Mouse (Mus musculus) fat pad, adult 2 months (tissue): ENCODE results near the gene Arl4d.
"Not testable (repeated sequence)": the region's sequence is repeated elsewhere in the genome, so short reads cannot be mapped to it uniquely, and the experiment has no call there.

Source experiments
- DNase-seq: peaks from one replicate; pipeline ENCODE4 v3.0.0-alpha.2; 2011; ENCODE audit warnings: low read depth, low spot score; ENCODE audit errors: extremely low read depth

Arl4d gene

GRCm38 (mm10) chr11:101645411-101646282, 19.7 kb upstream of the Arl4d start:
- not testable (repeated sequence) for DNase-seq

GRCm38 (mm10) chr11:101646283-101646794, 19.0 kb upstream of the Arl4d start:
- DNase-seq: not testable (repeated sequence)

DNA sequence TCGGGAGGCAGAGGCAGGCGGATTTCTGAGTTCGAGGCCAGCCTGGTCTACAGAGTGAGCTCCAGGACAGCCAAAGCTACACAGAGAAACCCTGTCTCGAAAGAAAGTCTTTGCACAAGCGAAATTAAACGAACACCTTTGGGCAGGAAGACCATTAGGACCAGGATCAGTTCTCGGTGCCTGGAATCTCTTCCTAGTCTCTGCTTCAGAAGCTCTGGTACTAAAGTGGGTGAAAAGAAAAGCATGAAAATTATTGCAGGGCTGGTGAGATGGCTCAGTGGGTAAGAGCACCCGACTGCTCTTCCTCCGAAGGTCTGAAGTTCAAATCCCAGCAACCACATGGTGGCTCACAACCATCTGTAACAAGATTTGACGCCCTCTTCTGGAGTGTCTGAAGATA, 18.2 kb upstream of the Arl4d start:
- DNase-seq: not testable (repeated sequence)

DNA sequence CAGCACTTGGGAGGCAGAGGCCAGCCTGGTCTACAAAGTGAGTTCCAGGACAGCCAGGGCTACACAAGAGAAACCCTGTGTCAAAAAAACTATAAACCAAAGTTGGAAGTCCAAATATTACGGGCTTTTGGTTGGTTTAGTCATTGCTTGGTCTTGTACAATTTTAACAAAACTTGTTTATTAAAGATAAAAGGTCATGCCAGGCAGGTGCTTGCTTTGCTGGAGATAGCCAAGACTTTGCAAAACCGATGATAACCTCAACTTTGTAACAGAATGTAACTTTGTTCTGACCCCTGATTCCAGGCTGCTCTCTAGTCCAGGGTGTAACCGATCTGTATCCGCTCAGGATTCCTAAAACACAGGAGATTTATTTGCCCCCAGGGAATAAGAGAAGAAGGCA, 9.0 kb upstream of the Arl4d start:
- no peak for DNase-seq

GRCm38 (mm10) chr11:101657528-101657885, 7.8 kb upstream of the Arl4d start:
- no peak for DNase-seq

- peak; percentile 76 for DNase-seq
These were observed 7.2 kb upstream of the Arl4d start for GRCm38 (mm10) chr11:101657886-101658750.

GRCm38 (mm10) chr11:101658751-101659558, 6.4 kb upstream of the Arl4d start:
- DNase-seq: no peak

DNA sequence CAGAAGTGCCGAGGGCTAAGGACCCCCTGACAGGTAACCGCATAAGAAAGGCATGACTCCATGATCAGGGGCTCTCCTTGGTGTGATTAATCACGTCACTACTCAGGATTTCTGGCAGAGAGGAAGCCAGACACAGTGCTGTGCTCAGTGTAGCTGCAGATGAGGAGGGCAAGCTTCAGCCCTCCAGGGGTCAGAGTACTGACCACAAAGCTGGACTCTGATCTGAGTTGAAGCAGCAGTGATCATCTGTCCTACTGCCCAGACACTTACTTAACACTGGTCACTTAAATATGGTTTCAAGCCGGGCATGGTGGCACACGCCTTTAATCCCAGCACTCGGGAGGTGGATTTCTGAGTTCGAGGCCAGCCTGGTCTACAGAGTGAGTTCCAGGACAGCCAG, 4.2 kb upstream of the Arl4d start:
- no peak for DNase-seq

DNA sequence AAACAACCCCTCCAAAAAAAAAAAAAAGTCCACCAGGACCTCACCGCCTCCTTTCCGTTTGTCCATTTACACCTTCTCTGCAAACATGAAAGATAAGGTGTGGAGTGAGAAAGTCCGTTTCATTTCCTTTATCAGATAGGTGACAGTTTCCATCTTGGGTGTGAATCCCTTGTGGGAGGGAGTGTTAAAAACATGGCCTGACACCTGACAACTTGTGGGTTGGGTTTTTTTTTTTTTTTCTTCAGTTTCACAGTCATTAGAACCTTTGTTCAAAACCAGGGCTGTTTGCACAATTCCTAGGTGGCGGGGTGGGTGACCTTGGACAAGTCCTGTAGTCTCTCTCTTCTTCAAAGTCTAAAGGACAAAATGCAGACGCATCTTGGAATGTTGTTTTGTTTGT, 3.6 kb upstream of the Arl4d start:
- DNase-seq: no peak

DNA sequence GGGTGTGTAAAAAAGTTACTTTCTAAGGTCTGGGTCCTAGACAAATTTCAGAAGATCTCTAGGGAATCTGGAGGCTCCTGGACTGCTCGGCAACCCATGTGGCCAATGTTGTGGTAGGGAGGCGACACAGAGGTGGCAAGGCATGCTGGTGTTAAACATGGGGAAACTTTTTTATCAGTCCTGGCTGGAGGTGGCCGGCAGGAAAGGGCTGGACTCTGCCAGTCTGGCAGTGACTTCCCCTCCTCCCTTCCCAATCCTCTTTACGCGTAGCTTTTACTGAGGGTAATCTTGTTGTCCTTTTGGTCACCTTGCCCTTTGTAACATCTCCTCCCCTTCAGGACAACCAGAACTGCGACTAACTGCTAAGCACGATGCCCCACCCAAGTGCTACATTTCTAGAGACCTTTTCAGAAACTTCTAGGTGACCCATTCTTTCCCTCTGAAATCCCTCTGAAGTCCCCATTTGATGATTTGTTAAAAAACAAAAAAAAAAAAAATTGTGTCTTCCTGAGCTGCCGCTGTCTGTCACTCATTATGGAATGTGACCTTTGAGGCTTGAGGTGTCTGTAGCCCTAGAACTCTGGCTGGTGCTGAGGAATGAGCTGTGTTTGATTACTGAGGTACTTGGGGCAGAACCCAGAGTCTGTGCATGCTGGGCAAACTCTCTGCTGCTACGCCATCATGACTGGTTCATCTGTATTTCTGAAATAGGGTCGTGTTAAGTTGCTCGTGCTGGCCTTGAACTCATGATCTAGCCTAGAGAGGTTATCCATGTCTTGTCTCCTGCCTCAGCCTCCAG, 1.9 kb upstream of the Arl4d start:
- DNase-seq: no peak

- no peak for DNase-seq
These were observed 273 bp downstream of the Arl4d start for GRCm38 (mm10) chr11:101665636-101665992.

DNA sequence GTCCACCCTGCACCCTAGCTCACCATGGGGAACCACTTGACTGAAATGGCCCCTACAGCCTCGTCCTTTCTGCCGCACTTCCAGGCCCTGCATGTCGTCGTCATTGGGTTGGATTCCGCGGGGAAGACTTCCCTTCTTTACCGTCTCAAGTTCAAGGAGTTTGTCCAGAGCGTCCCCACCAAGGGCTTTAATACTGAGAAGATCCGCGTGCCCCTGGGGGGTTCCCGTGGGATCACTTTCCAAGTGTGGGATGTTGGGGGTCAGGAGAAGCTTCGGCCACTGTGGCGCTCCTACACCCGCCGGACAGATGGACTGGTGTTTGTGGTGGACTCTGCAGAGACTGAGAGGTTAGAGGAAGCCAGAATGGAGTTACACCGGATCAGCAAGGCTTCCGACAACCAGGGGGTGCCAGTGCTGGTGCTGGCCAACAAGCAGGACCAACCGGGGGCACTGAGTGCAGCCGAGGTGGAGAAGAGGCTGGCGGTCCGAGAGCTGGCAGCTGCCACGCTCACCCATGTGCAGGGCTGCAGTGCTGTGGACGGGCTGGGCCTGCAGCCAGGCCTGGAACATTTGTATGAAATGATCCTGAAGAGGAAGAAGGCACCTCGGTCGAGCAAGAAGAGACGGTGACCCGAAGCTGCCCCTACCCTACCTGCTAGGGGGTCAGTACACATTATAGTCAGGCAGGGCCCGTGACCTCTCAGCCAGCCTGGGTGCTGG, 1.4 kb downstream of the Arl4d start:
- DNase-seq: no peak

DNA sequence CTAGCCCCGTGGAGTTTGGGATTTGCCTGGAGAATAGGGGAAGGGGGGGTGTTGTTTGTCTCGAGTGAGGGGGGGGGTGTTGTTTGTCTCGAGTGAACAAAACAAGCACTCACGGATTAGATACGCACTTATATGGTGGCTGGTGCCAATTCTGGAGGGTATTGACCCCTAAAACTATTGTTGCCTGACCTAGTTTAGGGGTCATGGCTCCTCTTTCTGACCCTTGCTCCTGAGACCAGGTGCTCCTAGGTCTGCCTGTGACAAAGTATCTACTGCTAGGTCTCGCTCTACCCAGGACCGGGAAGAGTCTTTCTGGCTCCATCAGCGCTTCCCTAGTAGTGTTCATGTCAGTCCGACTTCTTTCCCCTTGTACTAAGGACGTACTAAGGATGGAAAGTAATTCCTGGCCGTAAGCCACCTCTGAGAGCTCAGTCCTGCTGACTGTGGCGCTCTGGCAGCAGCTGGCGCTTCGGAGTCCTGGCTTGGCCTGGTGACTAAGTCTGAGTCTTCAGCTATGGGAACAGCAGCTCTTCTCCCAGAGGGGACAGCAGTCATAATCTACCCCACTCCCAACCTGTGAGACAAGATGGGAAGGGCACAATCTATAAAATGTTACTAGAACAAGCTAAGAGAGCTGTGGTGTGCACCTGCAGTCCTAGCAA, 2.7 kb downstream of the Arl4d start:
- no peak for DNase-seq

DNA sequence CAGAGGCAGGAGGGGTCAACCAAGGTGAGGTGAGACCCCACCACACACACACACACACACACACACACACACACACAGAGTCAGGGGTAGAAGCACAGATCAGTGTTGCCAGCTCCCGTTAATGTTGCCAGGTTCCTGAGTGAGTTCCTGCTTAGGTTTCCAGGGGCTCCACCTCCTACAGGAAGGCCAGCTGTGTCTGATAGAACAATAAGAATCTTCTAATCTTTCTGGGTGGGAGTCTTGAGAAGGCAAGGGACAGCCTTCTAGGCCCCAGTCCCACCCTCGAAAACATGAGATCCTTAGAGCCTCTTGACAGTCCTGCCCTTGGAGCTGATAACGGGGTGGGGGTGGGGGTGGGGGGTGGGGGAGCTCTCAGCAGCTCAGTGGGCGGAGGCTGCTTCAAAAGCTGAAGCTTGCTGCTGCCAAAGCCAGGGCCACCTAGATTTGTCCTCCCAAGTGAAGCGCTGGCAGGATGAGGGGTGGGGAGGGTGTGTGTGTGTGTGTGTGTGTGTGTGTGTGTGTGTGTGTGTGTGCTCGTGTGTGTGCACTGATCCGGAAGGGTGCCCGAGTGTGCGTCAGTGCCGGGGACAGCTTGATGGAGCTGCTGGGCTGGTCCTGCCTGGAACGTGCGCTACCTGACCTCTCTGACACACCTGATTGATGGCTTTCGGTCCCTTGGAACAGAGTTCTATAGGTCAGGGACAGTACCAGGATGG, 3.4 kb downstream of the Arl4d start:
- no peak for DNase-seq

GRCm38 (mm10) chr11:101670334-101670733, 5.0 kb downstream of the Arl4d start:
- no peak for DNase-seq

DNA sequence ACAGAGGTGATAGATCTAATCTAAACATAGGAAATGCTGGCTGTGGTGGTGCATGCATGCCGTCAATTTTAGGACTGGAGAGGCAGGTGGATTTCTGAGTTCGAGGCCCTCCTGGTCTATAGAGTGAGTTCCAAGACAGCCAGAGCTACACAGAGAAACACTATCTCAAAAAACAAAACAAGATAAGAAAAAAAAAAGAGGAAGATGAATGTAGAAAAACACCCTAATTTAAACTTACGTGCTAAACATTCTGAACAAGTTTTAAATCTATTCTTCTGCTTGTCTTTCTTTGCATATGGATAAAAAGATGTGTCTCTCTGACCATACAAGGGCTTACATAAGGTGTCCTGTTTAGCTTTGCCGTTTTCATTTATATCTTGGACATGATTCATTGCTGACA, 5.9 kb downstream of the Arl4d start:
- DNase-seq: no peak

- no peak for DNase-seq
These were observed 7.8 kb downstream of the Arl4d start for GRCm38 (mm10) chr11:101673010-101673642.

DNA sequence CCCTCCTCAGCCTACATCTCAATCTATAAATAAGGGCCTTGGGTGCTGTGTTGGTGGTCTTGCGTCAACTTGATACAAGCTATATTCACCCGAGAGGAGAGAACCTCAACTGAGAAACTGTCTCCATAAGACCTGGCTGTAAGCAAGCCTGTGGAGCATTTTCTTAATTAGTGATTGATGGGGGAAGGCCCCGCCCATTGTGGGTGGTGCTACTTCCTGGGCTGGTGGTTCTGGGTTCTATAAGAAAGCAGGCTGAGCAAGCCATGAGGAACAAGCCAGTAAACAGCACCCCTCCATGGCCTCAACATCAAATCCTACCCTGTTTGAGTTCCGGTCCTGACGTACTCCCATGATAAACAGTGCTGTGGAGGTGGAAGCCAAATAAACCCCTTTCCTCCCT, 8.8 kb downstream of the Arl4d start:
- no peak for DNase-seq
